Mouse (Mus musculus): Measurements from ENCODE around the gene Snx3.

Gene Snx3

GRCm38 (mm10) chr10:42504096-42504710 lies 2.4 kb downstream of the Snx3 start:
- DNase-seq (ENCODE audit: low read depth, low spot score): peak; percentile 60

GRCm38 (mm10) chr10:42510141-42510540 lies 8.3 kb downstream of the Snx3 start:
- DNase-seq (ENCODE audit: low read depth, low spot score): peak; percentile 51

GRCm38 (mm10) chr10:42511184-42512135 lies 9.6 kb downstream of the Snx3 start:
- no peak for DNase-seq (ENCODE audit: low read depth, low spot score)

GRCm38 (mm10) chr10:42514125-42514524 lies 12.3 kb downstream of the Snx3 start:
- DNase-seq (ENCODE audit: low read depth, low spot score): no peak

GRCm38 (mm10) chr10:42518363-42518762 lies 16.5 kb downstream of the Snx3 start:
- DNase-seq (ENCODE audit: low read depth, low spot score): no peak

- DNase-seq (ENCODE audit: low read depth, low spot score): no peak
These were observed 19.6 kb downstream of the Snx3 start for GRCm38 (mm10) chr10:42521315-42521981.

GRCm38 (mm10) chr10:42522912-42523311 lies 21.1 kb downstream of the Snx3 start:
- DNase-seq (ENCODE audit: low read depth, low spot score): no peak

- no peak for DNase-seq (ENCODE audit: low read depth, low spot score)
These were observed 21.8 kb downstream of the Snx3 start for GRCm38 (mm10) chr10:42523556-42524162.

- DNase-seq (ENCODE audit: low read depth, low spot score): no peak
These were observed 23.9 kb downstream of the Snx3 start for GRCm38 (mm10) chr10:42525682-42526081.

- DNase-seq (ENCODE audit: low read depth, low spot score): no peak
These were observed 32.1 kb downstream of the Snx3 start for GRCm38 (mm10) chr10:42533836-42534453.

GRCm38 (mm10) chr10:42537571-42538316 lies 35.9 kb downstream of the Snx3 start:
- no peak for DNase-seq (ENCODE audit: low read depth, low spot score)

GRCm38 (mm10) chr10:42545707-42546503 lies 44.1 kb downstream of the Snx3 start:
- peak; percentile 74 for DNase-seq (ENCODE audit: low read depth, low spot score)

GRCm38 (mm10) chr10:42546507-42546906 lies 44.7 kb downstream of the Snx3 start:
- peak; percentile 58 for DNase-seq (ENCODE audit: low read depth, low spot score)

GRCm38 (mm10) chr10:42559581-42560200 lies 57.9 kb downstream of the Snx3 start:
- DNase-seq (ENCODE audit: low read depth, low spot score): peak; percentile 66

GRCm38 (mm10) chr10:42562272-42562671 lies 60.4 kb downstream of the Snx3 start:
- peak; percentile 91 for DNase-seq (ENCODE audit: low read depth, low spot score)

GRCm38 (mm10) chr10:42572567-42572966 lies 70.7 kb downstream of the Snx3 start:
- DNase-seq (ENCODE audit: low read depth, low spot score): no peak

- no peak for DNase-seq (ENCODE audit: low read depth, low spot score)
These were observed 71.1 kb downstream of the Snx3 start for GRCm38 (mm10) chr10:42572971-42573370.

GRCm38 (mm10) chr10:42574639-42575038 lies 72.8 kb downstream of the Snx3 start:
- peak; percentile 77 for DNase-seq (ENCODE audit: low read depth, low spot score)

- DNase-seq (ENCODE audit: low read depth, low spot score): no peak
These were observed 75.9 kb downstream of the Snx3 start for GRCm38 (mm10) chr10:42577525-42578280.

Measured in R1 (cell line).